18 mouse cellular contexts compared by ENCODE assay signal in genomic region chr4:109025061-109025460, GRCm38 (mm10).
"Had no signal": no experiment of that assay in that cellular context is flagged by ENCODE, and none has a peak within 500 bp of the region (broad histone marks: within the 10 kb centered on the region; RNA-seq: fewer than 3 reads in every experiment).

No protein-coding gene starts in this region.

- H3K9me3 ChIP-seq: lung, embryonic 15.5 days; megakaryocyte, embryonic 14.5 days; midbrain, embryonic 13.5 days; midbrain, embryonic 15.5 days; neural tube, embryonic 12.5 days; stomach, embryonic 15.5 days had no signal

- ATAC-seq: liver, postnatal 0 days; lung, postnatal 0 days; midbrain, embryonic 13.5 days; midbrain, embryonic 15.5 days had no signal

- H3K27me3 ChIP-seq: lung, embryonic 15.5 days; megakaryocyte, embryonic 14.5 days; midbrain, embryonic 13.5 days; midbrain, embryonic 15.5 days; neural tube, embryonic 12.5 days; stomach, embryonic 15.5 days had no signal

- H3K4me3 ChIP-seq: lung, embryonic 15.5 days; megakaryocyte, embryonic 14.5 days; midbrain, embryonic 13.5 days; midbrain, embryonic 15.5 days; neural tube, embryonic 12.5 days; stomach, embryonic 15.5 days had no signal

- H3K27ac ChIP-seq: lung, embryonic 15.5 days; macrophage; midbrain, embryonic 13.5 days; midbrain, embryonic 15.5 days; neural tube, embryonic 12.5 days; stomach, embryonic 15.5 days; stomach, postnatal 0 days had no signal

- H3K4me1 ChIP-seq: lung, embryonic 15.5 days; midbrain, embryonic 13.5 days; midbrain, embryonic 15.5 days; neural tube, embryonic 12.5 days; stomach, embryonic 15.5 days had no signal

- H3K9ac ChIP-seq: liver, postnatal 0 days; lung, embryonic 15.5 days; midbrain, embryonic 13.5 days; midbrain, embryonic 15.5 days; neural tube, embryonic 12.5 days; stomach, embryonic 15.5 days had no signal

- H3K4me2 ChIP-seq: lung, embryonic 15.5 days; midbrain, embryonic 11.5 days; midbrain, embryonic 13.5 days; midbrain, embryonic 15.5 days; neural tube, embryonic 12.5 days; stomach, embryonic 15.5 days had no signal

- DNase-seq: liver, postnatal 0 days; lung, adult 2 months; lung, postnatal 14 days; lung, postnatal 36 days; right cerebral cortex, postnatal 14 days; thymus, adult 2 months; thymus, postnatal 25 days; thymus, postnatal 4 days had no signal
